Mouse (Mus musculus): ENCODE results near the gene Sfmbt1. TPM values are rescaled to one million over a fixed set of nuclear protein-coding genes. Genes with fewer than 3 reads are reported as not detected.

Sfmbt1 gene
- total RNA-seq, 2 experiments from 2014 or later, result 6.9 to 12.1 TPM

GRCm38 (mm10) chr14:30869391-30869801 is 154.7 kb downstream of the Sfmbt1 start:
- ATAC-seq (replicated peaks; ENCODE audit: poor library complexity), result peak; percentile 54

- peak; percentile 16; the same call in 1 of the 2 replicates for ATAC-seq (replicated peaks; ENCODE audit: poor library complexity)
Measured at GRCm38 (mm10) chr14:30870206-30871147, 155.8 kb downstream of the Sfmbt1 start.

Other genes starting within 250 kb of the Sfmbt1 start
- gene Dcp1a, start 235.3 kb upstream of the Sfmbt1 start, total RNA-seq (2015), result 27.1 and 31.2 TPM in 2 replicates
- 24.7 and 24.9 TPM in 2 replicates for gene Dcp1a, start 235.3 kb upstream of the Sfmbt1 start, total RNA-seq (2017)
- 0.67 and 0.76 TPM in 2 replicates for gene Cacna1d, start 223.4 kb upstream of the Sfmbt1 start, total RNA-seq (2015)
- gene Cacna1d, start 223.4 kb upstream of the Sfmbt1 start, total RNA-seq (2017), result 0.37 and 1.8 TPM in 2 replicates
- gene Tkt, start 166.5 kb upstream of the Sfmbt1 start, total RNA-seq (2015), result 220 and 295 TPM in 2 replicates
- 788 and 880 TPM in 2 replicates for gene Tkt, start 166.5 kb upstream of the Sfmbt1 start, total RNA-seq (2017)
- gene Prkcd, start 88.6 kb upstream of the Sfmbt1 start, total RNA-seq (2015), result 71.8 and 84.3 TPM in 2 replicates
- 106 and 118 TPM in 2 replicates for gene Prkcd, start 88.6 kb upstream of the Sfmbt1 start, total RNA-seq (2017)
- gene Rft1, start 60.5 kb upstream of the Sfmbt1 start, total RNA-seq (2015), result 12.3 and 12.7 TPM in 2 replicates
- 13.0 and 16.5 TPM in 2 replicates for gene Rft1, start 60.5 kb upstream of the Sfmbt1 start, total RNA-seq (2017)
- 7.1 and 10.9 TPM in 2 replicates for gene Tmem110, start 110.7 kb downstream of the Sfmbt1 start, total RNA-seq (2015)
- gene Tmem110, start 110.7 kb downstream of the Sfmbt1 start, total RNA-seq (2017), result 6.4 and 9.8 TPM in 2 replicates
- 0.47 and 0.49 TPM in 2 replicates for gene Mustn1, start 164.4 kb downstream of the Sfmbt1 start, total RNA-seq (2015)
- 0.27 and 0.50 TPM in 2 replicates for gene Mustn1, start 164.4 kb downstream of the Sfmbt1 start, total RNA-seq (2017)
- not detected in 2 replicates for gene Itih4, start 171.6 kb downstream of the Sfmbt1 start, total RNA-seq (2015)
- gene Itih4, start 171.6 kb downstream of the Sfmbt1 start, total RNA-seq (2017), result not detected in 2 replicates
- gene Itih3, start 208.9 kb downstream of the Sfmbt1 start, total RNA-seq (2015), result not detected in 2 replicates
- gene Itih3, start 208.9 kb downstream of the Sfmbt1 start, total RNA-seq (2017), result not detected in 2 replicates
- gene Itih1, start 228.4 kb downstream of the Sfmbt1 start, total RNA-seq (2015), result not detected in 2 replicates
- gene Itih1, start 228.4 kb downstream of the Sfmbt1 start, total RNA-seq (2017), result not detected in 2 replicates
- gene Nek4, start 236.5 kb downstream of the Sfmbt1 start, total RNA-seq (2015), result 8.5 and 8.8 TPM in 2 replicates
- 12.2 and 13.8 TPM in 2 replicates for gene Nek4, start 236.5 kb downstream of the Sfmbt1 start, total RNA-seq (2017)

All from megakaryocyte progenitor cell, adult 5-6 weeks (primary cell).